Mouse (Mus musculus) hindlimb bud, embryonic 11.5 days (tissue): ENCODE data around the gene Morn1.
A peak's percentile ranks its signal among the peaks of the same experiment; 100 is the strongest.

Source experiments
- DNase-seq: peaks from one replicate; pipeline ENCODE4 v3.0.0-alpha.2; 2012; ENCODE audit warnings: low read depth, low spot score; ENCODE audit errors: extremely low spot score

Morn1 gene

DNA sequence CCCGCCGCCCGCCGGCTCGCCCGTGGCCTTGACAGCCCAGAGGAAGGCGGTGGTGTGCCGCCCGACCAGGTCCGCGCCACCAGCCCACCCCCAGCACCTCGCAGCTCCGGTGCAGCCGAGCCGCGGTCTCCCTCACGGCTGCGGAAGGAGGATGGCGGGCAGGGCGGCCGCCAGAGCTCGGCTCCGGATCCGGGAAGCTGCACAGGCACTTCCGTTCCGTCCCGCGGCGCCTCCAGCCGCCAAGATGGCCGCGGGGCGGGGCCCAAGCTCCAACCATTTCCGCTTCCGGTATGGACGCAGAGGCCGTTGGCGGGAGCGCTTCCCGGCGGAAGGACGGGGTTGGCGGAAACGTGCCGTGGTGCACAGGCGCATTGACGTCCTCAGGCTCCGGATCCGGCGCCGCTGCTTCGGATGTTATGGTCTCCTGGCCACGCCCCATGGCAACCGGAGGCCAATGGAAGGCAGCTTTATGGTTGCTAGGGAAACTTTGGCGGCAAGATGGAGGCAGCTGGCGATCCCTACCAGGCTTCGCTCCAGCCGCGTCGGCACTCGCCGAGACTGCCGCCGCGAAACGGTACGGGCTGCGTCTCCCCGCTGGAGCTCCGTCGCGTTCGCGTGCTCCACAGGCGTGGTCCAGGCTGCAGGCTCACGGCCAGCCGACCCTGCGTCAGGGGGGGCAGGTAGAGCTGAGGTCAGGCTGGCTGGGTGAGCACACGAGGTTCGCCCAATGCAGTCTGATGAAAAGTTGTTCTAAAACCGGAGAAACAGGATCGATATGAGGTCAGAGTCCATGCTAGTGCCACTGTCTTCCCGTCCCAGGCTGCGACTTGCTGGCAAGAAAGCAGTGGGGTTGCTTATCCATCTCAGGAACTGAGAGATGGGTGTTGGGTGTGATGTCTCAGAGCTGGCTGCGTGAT lies at the start of gene Morn1, which contains the start of gene Rer1:
Gene Morn1, plus strand, starts transcription at position 470 of the 917 bp plus-strand sequence.
Gene Rer1, minus strand, starts transcription at position 275 of the 917 bp plus-strand sequence.
- DNase-seq = peak; percentile 99

DNA sequence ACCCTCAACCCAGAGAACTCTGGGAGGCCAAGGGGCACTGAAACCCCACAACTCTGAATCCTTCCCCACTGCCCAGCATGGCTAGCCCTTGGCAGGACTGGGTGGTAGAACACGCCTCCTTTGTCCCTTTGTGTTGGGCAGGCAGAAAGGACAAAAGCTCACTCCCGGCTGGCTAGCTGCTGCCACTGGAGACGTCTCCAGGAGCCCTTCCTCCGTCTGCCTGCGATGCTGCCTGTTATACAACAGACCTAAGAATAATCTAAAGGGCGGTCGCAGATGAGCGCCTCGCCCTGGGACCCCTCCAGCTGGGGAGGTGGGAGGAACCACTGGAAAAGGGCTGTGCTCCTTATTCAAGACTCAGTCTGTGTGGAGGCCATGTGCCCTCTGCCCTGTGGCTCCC lies 46.2 kb upstream of the Morn1 start:
- no peak for DNase-seq

DNA sequence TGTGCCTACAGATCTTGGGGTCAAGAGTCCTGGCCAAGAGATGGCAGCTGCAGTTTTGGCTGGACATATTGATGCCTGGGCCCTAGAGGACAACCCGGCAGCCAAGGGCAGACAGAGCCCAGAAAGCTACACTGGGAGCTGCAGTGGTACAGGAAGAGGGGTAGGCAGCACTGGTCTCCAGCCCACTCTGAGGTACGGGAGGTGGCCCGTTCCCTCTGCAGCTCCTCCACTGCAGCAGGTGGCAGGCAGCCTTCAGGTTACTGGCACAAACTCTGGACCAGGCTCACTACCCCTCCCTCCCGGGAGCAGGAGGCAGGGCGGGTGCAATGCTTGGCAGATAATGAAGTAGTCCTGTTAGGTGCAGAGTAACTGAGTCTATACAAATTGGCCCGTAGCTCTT lies 45.7 kb upstream of the Morn1 start:
- no peak for DNase-seq

DNA sequence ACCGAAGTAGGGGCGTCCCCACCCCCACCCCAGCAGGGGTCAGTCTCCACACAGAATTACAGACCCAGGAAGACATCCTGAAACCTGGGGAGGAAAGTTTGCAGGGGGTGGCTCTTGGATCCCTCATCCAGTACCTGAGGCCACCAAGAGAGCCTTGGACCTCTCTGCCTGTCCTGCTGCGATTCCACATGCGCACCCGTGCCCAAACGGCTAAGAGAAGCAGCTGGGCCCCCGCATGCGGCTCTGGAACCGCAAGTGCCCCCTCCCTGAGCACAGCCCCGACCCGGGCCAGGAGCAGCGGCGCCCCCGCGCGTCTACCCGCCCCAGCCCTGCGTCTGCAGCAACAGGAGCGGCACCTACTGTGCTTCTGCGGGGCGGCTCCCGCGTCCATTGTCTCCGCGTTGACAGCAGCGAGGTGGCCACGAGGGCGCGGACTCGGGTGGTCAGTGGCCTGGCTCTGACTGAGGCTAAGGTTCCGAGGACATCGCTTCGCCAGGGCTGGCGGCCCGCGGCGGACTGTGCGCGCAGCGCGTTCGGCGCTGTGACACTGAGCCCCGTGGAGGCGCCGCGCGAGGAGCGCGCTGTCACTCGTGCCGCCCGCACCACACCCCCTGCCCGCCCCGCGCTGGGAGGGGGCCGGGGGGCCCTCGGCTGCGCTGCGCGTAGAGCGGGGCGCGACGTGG lies 43.6 kb upstream of the Morn1 start:
- no peak for DNase-seq

DNA sequence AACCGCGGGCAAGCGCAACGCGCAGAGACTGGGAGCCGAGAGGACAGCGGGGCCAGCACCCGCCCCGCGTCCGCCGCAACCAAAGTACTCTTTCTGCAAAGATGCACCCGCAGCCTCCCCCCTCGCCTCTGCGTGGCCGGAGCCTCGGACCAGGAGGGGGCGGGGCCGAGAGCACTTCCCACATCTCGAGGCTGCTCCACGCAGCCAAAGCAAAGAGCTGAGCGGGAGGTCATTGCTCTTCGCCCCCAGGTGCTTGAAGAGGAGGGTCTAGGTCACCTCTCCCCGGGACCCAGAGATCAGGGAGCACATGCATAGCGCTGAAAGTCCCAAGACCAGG lies 43.1 kb upstream of the Morn1 start:
- DNase-seq = no peak

DNA sequence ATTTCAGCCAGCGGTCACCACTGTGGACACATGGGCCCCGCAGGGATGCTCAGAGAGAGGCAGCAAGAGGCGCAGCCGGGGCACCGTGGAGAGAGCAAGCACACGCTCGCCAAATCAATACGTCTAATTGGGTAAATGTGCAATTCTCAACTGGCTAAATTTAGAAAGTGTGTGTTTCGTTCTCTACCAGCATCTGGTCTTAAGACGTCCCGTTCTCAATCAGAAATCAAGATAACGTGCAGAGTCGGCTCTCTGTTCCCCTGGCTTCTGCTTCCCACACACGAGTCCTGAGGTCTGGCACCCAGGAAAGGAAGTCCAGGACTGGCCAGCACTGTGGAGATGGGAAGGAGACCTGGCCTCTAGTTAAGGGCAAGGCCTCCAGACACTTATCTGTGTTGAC lies 39.7 kb upstream of the Morn1 start:
- no peak for DNase-seq

DNA sequence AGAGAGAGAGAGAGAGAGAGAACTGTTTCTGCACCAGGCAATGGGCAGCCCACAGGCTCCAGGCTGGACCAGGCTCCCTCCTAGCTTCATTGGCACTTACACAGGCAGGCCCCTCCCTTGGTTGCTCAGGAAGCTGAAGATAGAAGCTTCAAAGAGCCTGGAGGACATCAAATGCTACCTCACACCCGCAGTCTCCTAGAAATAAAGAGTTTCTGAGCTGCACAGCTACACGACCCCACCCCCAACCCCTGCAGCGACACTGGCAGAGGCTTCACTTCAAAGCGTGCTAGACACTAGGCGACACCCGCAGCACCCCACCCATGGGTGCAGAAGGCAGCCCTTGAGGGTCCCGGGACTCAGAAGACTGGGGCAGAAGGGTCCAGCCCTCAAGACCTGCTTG lies 36.3 kb upstream of the Morn1 start:
- DNase-seq = no peak

DNA sequence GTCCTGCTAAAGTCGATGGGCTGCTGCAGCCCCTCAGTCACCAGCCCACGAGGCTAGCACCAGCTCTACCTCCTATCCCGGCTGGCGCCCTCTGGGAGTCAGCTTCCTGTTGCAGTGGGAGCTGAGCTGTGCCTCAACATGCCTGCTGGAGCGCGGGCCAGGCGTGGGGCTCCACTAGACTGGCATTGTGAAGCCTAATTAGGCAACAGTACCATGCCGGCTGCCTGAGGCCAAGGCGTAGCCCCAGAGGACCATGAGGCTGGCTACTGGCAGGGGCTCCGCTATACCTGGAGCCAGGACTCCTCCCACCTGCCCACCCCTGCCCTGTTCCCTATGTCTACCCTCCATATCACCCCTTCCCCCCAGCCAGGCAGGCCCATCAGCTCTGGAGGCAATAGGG lies 29.7 kb upstream of the Morn1 start, which contains the start of gene Plch2:
Gene Plch2, minus strand, starts transcription at position 61 of the 400 bp plus-strand sequence.
- DNase-seq = no peak

DNA sequence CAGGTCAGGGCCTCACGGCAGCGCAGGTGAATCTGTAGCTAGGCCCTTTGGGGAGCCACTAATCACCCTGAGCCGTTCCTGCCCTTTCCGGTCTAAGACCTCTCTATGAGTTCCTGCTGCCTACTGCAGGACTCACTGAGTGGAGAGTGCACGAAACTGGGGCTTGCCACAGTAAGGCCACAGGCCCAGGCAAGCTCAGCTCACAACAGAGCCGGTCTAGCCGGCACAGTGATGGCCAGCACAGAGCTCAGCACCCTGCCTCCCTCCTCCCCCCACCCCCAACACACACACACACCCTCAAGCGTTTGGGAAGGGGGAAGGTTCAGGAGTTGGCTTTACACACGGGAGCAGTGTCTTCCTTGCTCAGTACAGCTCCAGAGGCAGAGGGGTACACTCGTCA lies 28.1 kb upstream of the Morn1 start:
- no peak for DNase-seq

DNA sequence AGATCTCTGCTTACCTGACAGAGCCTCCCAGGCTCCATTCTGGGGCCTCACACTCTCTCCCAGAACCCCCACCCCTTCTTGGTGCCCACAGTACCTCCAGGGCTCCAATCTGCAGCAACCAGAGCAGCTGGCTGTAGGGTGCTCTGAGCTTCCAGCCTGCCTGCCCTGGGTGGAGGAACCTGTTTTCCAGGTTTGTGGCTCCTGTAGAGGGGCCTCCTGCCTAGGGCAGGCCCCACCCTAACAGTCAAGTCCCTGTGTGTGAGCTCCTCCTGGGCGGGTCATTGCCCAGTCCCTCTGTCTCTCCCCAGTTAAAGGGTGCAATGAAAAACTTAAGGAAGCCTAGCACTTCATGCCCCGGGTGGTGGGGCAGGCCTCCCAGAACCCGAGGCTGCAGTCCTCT lies 22.5 kb upstream of the Morn1 start:
- DNase-seq = no peak

DNA sequence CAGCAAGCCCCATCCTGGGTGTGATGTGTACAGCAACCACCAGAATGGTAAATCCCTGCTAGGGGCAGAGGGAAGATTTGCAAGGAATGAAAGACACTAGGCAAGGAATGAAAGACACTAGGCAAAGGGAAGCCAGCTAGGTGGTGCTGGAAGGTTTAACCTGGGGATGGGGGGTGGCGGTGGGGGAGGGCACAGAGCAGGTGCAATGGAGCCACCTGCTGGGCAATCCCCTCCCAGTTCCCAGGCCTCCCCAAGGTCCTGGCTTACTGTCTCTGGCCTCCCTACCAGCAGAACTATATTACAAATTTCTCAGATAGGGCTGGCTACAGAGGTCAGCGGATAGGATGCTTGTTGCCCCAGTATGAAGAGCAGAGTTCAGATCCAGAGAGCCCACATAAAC lies 21.9 kb upstream of the Morn1 start:
- no peak for DNase-seq

DNA sequence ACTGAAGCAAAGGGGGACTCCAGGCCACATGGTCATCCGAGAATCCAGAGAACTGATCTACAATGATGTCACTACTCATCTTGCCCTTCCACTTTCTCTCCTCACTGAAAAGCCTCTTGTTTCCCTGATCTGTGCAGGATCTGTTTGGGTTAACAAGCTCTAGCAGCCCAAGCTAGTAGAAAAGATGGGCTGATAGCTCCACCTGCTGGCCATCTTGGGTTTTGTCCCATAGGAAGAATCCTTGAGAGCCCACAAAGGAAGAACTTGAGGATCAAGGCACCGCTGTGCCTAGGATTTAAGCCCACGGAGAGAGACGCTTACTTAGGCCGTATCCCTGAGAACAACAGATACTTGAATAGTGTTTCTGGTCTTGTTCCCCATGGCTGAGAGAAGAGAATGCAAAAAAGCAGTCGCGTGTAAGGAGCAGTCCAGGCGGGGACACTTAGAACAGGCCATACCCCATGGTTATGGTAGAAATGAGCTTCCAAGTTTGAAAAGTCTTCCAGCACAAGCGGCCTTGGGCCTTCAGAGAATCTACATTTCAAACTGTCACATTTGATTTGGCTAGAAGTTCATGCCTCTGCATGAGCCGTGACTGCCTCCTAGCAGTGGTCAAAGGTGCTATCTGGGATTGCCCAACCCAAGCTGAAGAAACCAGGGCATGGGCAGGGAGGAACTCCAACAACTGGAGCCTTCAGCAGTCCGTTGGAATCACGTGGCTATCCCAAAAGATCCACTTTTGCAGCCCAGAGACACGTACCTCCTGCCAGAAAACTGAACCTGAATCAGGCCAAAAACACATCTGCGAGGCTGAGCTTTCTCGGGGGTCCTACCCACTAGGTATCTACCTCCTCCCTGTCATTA lies 20.2 kb upstream of the Morn1 start:
- peak; percentile 99 for DNase-seq

DNA sequence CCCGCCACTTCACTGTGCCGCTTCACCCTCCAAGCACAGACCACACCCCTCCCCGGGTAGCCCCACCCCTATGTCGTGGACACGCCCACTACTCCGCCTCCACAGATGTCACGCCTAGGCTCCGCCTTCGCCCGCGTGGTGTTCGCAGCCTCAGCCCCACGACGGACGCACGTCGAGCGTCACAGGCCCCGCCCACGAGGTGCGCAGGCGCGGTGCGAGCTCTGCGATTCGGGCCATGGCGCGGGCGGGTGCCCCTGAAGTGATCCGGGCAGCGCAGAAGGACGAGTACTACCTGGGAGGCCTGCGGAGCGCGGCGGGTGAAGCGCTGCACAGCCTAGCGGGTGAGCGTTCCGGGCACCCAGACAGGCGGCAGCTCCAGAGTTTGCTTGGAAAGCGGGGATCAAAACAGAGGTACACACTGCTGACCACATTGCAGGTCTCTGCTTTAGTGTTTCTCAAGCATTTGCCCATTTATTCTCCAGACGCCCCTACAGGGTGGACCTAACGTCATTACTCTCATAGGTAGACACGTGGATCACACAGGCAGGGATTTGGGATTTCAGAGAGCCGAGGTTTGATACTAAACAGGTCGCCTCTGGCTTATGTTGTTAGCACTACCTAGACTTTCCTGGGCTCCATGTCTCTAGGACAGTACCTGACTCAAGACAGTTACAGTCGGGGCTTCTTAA lies 19.4 kb upstream of the Morn1 start, which contains the start of gene Pex10:
Gene Pex10, plus strand, starts transcription at position 183 of the 689 bp plus-strand sequence.
- peak; percentile 92 for DNase-seq

DNA sequence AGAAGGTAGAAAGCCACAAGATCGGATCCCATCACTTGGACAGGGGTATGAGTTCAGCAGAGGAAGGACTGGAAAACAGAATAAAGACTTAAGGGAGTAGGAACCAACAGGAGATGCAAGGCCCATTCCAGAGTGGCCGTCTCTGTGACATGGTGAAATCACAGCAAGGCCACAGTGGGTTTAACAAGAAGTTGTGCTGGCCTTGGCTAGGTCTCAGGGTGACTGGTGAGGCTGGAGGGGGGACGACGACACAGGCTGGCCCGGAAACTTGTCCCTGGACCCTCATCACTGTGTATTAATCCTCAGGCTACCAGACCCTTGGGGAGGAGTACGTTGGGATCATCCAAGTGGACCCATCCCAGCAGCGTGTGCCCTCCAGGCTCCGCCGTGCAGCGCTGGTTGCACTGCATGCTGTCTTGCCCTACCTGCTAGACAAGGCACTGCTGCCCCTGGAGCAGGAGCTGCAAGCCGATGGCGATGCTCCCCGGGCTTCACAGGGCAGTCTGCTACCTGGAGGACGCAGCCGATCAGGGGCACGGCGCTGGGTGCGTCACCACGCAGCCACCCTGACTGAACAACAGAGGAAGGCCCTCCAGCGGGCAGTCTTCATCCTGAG lies 17.9 kb upstream of the Morn1 start:
- no peak for DNase-seq

DNA sequence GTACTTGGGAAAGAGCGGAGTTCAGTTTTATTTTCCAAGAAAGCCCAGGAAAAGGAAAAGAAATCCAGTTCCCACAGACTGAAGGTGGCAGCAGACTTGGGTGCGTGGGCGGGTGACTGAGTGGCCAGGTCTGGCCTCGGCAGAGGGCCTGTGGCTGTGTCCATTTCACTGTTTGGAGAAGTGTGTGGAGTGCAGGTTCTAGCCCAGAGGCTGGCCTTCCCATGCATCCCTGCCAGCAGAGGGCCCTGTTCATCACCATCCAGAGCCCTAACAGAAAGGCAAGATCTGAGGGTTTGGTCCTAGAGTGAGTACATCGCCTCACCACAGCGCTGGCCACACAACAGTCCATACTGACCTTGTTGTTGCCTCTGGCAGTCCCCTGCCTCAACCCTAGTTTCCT lies 17.2 kb upstream of the Morn1 start:
- DNase-seq = no peak

DNA sequence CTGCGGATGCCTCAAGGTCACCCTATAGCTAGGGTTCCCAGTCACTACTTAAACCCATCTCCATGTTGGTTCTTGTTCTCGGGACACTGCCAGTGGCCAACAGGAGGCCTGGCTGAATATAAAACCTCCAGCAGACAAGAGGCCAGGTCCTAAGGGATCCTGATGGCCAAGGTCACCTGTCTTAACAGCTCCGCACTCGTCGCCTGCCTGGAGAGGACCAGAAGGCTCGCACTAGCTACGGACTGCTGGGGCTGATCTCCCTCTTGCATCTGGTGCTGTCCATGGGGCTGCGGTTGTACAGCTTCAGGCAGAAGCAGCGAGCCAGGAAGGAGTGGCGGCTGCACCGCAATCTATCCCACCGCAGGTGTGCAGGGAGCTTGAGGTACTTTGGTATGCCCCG lies 16.2 kb upstream of the Morn1 start:
- no peak for DNase-seq

DNA sequence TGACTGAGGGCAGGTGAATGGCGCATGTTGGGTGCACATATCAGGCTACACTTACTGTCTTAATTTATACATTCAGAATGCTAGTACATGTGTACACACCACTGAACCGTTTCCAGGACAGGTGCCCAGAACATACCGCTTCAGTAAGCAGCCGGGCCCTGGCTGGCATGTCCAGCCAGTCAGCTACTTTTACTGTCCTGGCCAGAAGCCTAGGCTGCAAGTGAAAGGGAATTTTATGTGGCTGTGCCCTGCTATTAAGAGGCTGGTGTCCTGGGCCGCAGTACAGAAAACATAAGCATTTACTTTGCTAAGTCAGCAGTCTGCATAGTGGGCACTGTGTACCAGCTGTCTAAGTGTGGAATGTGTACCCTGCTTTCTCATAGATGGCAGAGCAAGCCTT lies 15.5 kb upstream of the Morn1 start:
- DNase-seq = no peak

DNA sequence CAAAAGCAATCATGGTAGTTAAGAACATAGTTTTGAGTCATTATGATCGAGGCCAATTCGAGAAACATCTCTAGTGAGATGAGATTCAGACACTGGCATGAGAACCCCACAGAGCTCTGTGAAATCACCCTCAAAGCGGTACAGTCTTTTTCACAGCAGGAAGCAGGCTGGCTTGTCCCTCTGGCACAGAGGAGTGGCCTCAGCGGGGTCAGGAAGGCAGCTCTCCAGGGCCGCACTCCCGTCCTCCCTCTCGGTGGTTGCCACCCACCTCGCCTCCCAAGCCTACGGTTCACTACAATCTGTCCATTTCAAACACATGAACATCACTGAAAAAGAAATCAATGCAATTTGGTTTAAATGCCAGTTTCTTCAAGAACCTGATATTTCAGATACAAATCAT lies 12.0 kb upstream of the Morn1 start:
- no peak for DNase-seq

DNA sequence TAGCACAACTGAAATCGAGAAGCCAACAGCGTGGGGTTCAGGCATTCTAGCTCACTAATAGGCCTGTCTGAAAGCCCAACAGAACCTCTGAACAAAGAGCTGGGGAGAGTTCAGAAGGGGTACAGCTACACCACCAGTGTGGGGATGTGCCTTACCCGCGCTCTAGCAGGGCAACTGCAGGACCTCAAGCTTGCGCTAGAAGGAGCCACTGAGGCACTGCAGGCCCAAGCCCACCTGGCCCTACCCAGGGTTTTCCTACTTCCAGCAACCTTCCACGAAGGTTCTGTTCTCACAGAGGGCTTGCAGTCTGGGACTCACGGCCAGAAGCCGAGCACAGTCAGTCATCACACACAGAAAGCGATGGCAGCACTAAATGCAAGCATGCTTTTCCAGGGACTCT lies 11.2 kb upstream of the Morn1 start:
- DNase-seq = no peak

DNA sequence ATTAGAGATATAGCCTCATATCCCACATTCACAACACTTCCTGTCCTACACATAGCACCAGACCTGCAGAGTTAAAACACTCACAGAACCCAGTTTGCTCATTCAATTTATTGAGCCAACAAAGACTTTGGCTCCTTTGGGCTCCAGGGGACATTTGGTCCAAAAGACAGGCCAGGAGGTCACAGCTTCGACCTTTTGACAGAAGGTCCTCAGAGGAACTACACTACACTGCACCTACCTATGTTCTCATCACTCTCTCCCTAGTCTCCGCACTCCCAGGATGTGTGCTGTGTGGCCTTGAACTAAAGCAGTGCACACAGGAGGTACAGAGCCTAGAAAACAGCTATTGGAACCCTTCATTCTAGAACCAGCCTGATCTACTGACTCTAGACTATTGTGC lies 10.6 kb upstream of the Morn1 start:
- DNase-seq = no peak
